Mouse (Mus musculus) megakaryocyte, embryonic 14.5 days (primary cell): Measurements from ENCODE around the gene Toe1.

Experiments used
- FLI1 ChIP-seq: IDR thresholded peaks from 2 replicates; pipeline ENCODE4 v1.6.1; 2012; ENCODE audit warnings: low read length, inconsistent platforms, mixed read lengths
- GATA1 ChIP-seq: IDR thresholded peaks from 3 replicates; pipeline ENCODE4 v1.6.1; 2012; ENCODE audit warnings: mixed read lengths, low read length, inconsistent platforms, borderline replicate concordance

GRCm38 (mm10) chr4:116819968-116820901 lies 12.8 kb upstream of the Toe1 start:
- no peak for TF ChIP-seq GATA1
- no peak for TF ChIP-seq FLI1
